Mouse (Mus musculus) inflammation-experienced regulatory T-cells, adult 6 months (primary cell): ENCODE data around the gene Gsk3b. TPM values are rescaled to one million over a fixed set of nuclear protein-coding genes. Genes with fewer than 3 reads are reported as not detected.

ENCODE experiments used
- ATAC-seq: one replicate; pipeline ENCODE4 v1.8.0; 2017
- polyA plus RNA-seq, 3 experiments: library from polyadenylated mRNA; unstranded; fragments of 100-300 nt; shearing (Covaris generic); gene quantifications; one replicate each; pipeline ENCODE4 v1.2.1; 2017

Gsk3b gene
- polyA plus RNA-seq, 3 experiments from 2014 or later: 50.3 to 61.0 (median 56.8) TPM

- ATAC-seq: no peak
Observed at GRCm38 (mm10) chr16:38286541-38286940, 197.7 kb downstream of the Gsk3b start.

- ATAC-seq: no peak
Observed at GRCm38 (mm10) chr16:38287357-38287756, 198.6 kb downstream of the Gsk3b start.

GRCm38 (mm10) chr16:38287762-38288161, 199.0 kb downstream of the Gsk3b start:
- ATAC-seq: no peak

GRCm38 (mm10) chr16:38288851-38289250, 200.1 kb downstream of the Gsk3b start:
- no peak for ATAC-seq

- ATAC-seq: no peak
Observed at GRCm38 (mm10) chr16:38290151-38290550, 201.3 kb downstream of the Gsk3b start.

- no peak for ATAC-seq
Observed at GRCm38 (mm10) chr16:38294685-38295348, 206.0 kb downstream of the Gsk3b start, which contains the start of gene Nr1i2. Gene Nr1i2, minus strand, starts transcription at chr16:38294824.

- no peak for ATAC-seq
Observed at GRCm38 (mm10) chr16:38295349-38295930, 206.6 kb downstream of the Gsk3b start.

Other genes with a start within 250 kb of the Gsk3b start
- gene Gm36028, start 227.9 kb upstream of the Gsk3b start, polyA plus RNA-seq: not detected
- gene Lrrc58, start 220.6 kb upstream of the Gsk3b start, polyA plus RNA-seq: 10 to 100 TPM; 16.9 to 21.9 (median 19.5) TPM
- not detected for gene Gpr156, start 172.5 kb upstream of the Gsk3b start, polyA plus RNA-seq
- gene Nr1i2, start 205.8 kb downstream of the Gsk3b start, polyA plus RNA-seq: not detected